Mouse (Mus musculus) intestine, postnatal 0 days (tissue): ENCODE results near the gene Ubtf. TPM values are rescaled to one million over a fixed set of nuclear protein-coding genes. Genes with fewer than 3 reads are reported as not detected.

Experiments used
- ATAC-seq: fragments of 200-750 bp; cut with Nextera tagmentation; 2 replicates; pipeline ENCODE4 v1.8.0; 2017; ENCODE audit warnings: mild to moderate bottlenecking, moderate TSS enrichment, moderate library complexity
- H3K27ac ChIP-seq: fragments of 300-500 bp; sonication (generic); 2 replicates; pipeline ENCODE4 v1.5.1; 2014; ENCODE audit warnings: mild to moderate bottlenecking, low read depth, low read length, moderate library complexity
- H3K27me3 ChIP-seq: fragments of 300-500 bp; sonication (generic); replicated peaks from 2 replicates; pipeline ENCODE4 v1.6.1; 2014; ENCODE audit warnings: low read length, mixed read lengths; ENCODE audit not compliant: control insufficient read depth, insufficient read depth
- H3K36me3 ChIP-seq: fragments of 300-500 bp; sonication (generic); 2 replicates; pipeline ENCODE4 v1.6.1; 2014; ENCODE audit warnings: mild to moderate bottlenecking, moderate library complexity; ENCODE audit not compliant: control insufficient read depth, insufficient read depth
- H3K4me1 ChIP-seq: fragments of 300-500 bp; sonication (generic); replicated peaks from 2 replicates; pipeline ENCODE4 v1.6.1; 2014; ENCODE audit warnings: antibody characterized with exemption, low read length, mixed read lengths; ENCODE audit not compliant: control insufficient read depth, insufficient read depth
- H3K4me2 ChIP-seq: fragments of 300-500 bp; sonication (generic); replicated peaks from 2 replicates; pipeline ENCODE4 v1.6.1; 2014; ENCODE audit warnings: low read depth, mild to moderate bottlenecking, moderate library complexity
- H3K4me3 ChIP-seq: fragments of 300-500 bp; sonication (generic); 2 replicates; pipeline ENCODE4 v1.5.1; 2014; ENCODE audit warnings: low read depth, low read length
- H3K9ac ChIP-seq: fragments of 300-500 bp; sonication (generic); 2 replicates; pipeline ENCODE4 v1.6.1; 2014; ENCODE audit warnings: mild to moderate bottlenecking, low read depth, low read length
- H3K9me3 ChIP-seq: fragments of 300-500 bp; sonication (generic); 2 replicates; pipeline ENCODE4 v1.6.1; 2016; ENCODE audit warnings: mixed run types; ENCODE audit not compliant: control insufficient read depth
- CTCF ChIP-seq: sonication (generic); IDR thresholded peaks from 2 replicates; pipeline ENCODE4 v1.5.1; 2016; ENCODE audit warnings: low read depth, mild to moderate bottlenecking, control low read depth, antibody characterized with exemption, moderate library complexity
- WGBS: fragments of 180-500 bp; shearing (Covaris S2); extraction: QIAGEN DNeasy Blood & Tissue Kit; methylation state at CpG from one replicate; pipeline ENCODE4 v1.1.7; 2014; 5-methylcytosine and 5-hydroxymethylcytosine counted together
- polyA plus RNA-seq: library from polyadenylated mRNA; unstranded; fragments of >200 nt; fragmentation: Nextera tagmentation; extraction: Ambion mirVana; gene quantifications from 2 replicates; pipeline ENCODE4 v1.2.1, GENCODE M21; 2015

Gene Ubtf
- polyA plus RNA-seq, 1 experiment from 2014 or later = 39.6 TPM

GRCm38 (mm10) chr11:102355501-102355900 is 36.0 kb upstream of the Ubtf start:
- Histone ChIP-seq H3K36me3 (no peaks in the 10 kb centered on the region), H3K9ac (no peak overlapping the region), H3K4me3 (no peak overlapping the region), H3K27me3 (0 out of 2 replicates have a peak, but pooled peaks cover 3% of the 10 kb centered on the region), H3K27ac (no peak overlapping the region), H3K9me3 (no peaks in the 10 kb centered on the region), H3K4me1 (no peaks in the 10 kb centered on the region), H3K4me2 (no peak overlapping the region)
- ATAC-seq = no peak
- TF ChIP-seq CTCF = no peak
- 63% methylated on average over 3 of the region's 3 CpGs for WGBS

DNA sequence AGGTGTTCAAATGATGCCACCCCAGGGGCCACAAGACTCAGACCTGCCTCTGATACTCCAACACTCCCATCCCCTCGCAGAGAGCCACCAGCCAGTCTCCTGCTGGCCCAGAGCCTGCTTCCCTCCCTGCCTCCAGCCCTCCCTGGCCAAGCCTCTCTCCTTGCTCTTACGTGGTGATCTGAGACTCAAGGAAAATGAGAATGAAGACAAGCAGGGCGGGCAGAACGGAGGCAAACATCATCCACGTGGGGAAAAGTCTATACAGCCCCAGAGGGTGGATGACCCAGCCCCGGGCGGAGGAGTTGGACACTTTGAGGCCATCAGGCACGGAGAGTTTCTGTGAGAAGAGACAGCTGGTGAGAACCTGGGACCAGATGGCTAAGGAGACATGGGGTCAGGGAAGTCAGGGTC is 33.5 kb upstream of the Ubtf start:
- no peaks in the 10 kb centered on the region for H3K4me1 ChIP-seq
- H3K4me3 ChIP-seq = no peak overlapping the region
- no peak overlapping the region for H3K9ac ChIP-seq
- H3K27me3 ChIP-seq = 0 out of 2 replicates have a peak, but pooled peaks cover 3% of the 10 kb centered on the region
- no peak overlapping the region for H3K27ac ChIP-seq
- H3K4me2 ChIP-seq = no peak overlapping the region
- H3K36me3 ChIP-seq = no peaks in the 10 kb centered on the region
- no peak for TF ChIP-seq CTCF
- WGBS = 26% methylated on average over 8 of the region's 8 CpGs
- no peaks in the 10 kb centered on the region for H3K9me3 ChIP-seq
- no peak for ATAC-seq

- WGBS = 52% methylated on average over 5 of the region's 5 CpGs
These were observed 32.8 kb upstream of the Ubtf start for GRCm38 (mm10) chr11:102352378-102352777.

GRCm38 (mm10) chr11:102350981-102351523 is 31.5 kb upstream of the Ubtf start:
- H3K4me3 ChIP-seq = no peak overlapping the region
- WGBS = 86% methylated on average over 17 of the region's 17 CpGs
- no peak for TF ChIP-seq CTCF

More at GRCm38 (mm10) chr11:102352378-102352777, 32.8 kb upstream of the Ubtf start:
- H3K9me3 ChIP-seq = no peaks in the 10 kb centered on the region
- 0 out of 2 replicates have a peak, but pooled peaks cover 3% of the 10 kb centered on the region for H3K27me3 ChIP-seq
- H3K27ac ChIP-seq = no peak overlapping the region
- no peaks in the 10 kb centered on the region for H3K4me1 ChIP-seq
- ATAC-seq = no peak
- no peak overlapping the region for H3K4me3 ChIP-seq
- no peak overlapping the region for H3K4me2 ChIP-seq
- no peak overlapping the region for H3K9ac ChIP-seq
- TF ChIP-seq CTCF = no peak
- no peaks in the 10 kb centered on the region for H3K36me3 ChIP-seq

GRCm38 (mm10) chr11:102350416-102350815 is 30.9 kb upstream of the Ubtf start:
- Histone ChIP-seq H3K9ac (no peak overlapping the region), H3K4me1 (no peaks in the 10 kb centered on the region), H3K9me3 (no peaks in the 10 kb centered on the region), H3K4me2 (no peak overlapping the region), H3K27me3 (no peaks in the 10 kb centered on the region), H3K27ac (no peak overlapping the region), H3K36me3 (no peaks in the 10 kb centered on the region), H3K4me3 (no peak overlapping the region)
- WGBS = 80% methylated on average over 4 of the region's 4 CpGs
- no peak for ATAC-seq
- TF ChIP-seq CTCF = no peak

More at GRCm38 (mm10) chr11:102350981-102351523, 31.5 kb upstream of the Ubtf start:
- H3K4me1 ChIP-seq = no peaks in the 10 kb centered on the region
- no peak for ATAC-seq
- H3K27ac ChIP-seq = no peak overlapping the region
- no peaks in the 10 kb centered on the region for H3K36me3 ChIP-seq
- no peaks in the 10 kb centered on the region for H3K9me3 ChIP-seq
- H3K9ac ChIP-seq = no peak overlapping the region
- no peak overlapping the region for H3K4me2 ChIP-seq
- no peaks in the 10 kb centered on the region for H3K27me3 ChIP-seq

DNA sequence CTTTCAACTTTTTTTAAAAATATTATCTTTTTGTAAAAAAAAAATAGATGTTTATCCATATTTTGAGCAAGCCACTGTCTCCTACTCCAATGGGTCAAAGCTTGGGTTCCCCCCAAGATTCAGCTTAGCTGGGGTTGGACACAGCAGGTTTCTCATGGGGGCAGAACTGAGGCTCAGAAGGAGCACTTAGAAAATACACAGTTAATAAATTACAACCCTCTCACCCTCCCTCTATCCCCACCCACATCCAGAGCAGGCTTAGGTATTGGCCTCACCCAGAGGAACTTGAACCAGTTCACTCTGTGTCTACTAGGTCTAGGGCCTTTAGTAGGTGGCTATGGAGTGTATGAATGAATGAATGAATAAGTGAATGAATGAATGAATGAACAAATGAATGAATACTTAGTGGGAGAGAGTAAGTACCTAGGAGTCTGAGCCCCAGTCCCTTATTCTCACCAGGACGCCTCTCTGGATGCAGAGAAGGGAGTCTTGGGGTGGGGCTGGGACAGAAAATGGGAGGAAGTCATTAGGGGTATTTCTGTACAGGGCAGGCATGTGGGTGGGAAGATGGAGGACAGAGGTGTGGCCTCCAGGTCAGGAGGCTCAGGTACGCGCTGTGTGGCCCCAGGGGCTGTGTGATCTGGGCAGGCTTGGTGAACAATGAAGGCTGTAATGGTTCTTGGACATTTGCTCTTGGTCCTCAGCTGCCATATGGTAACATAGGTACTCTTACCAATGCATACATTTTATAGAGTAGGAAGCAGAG is 29.8 kb upstream of the Ubtf start:
- H3K9me3 ChIP-seq = no peaks in the 10 kb centered on the region
- no peak overlapping the region for H3K4me3 ChIP-seq
- H3K9ac ChIP-seq = no peak overlapping the region
- H3K36me3 ChIP-seq = no peaks in the 10 kb centered on the region
- no peak overlapping the region for H3K27ac ChIP-seq
- no peaks in the 10 kb centered on the region for H3K4me1 ChIP-seq
- TF ChIP-seq CTCF = no peak
- no peak overlapping the region for H3K4me2 ChIP-seq
- 0 out of 2 replicates have a peak, but pooled peaks have one; percentile 10 for ATAC-seq
- WGBS = 73% methylated on average over 3 of the region's 3 CpGs
- no peaks in the 10 kb centered on the region for H3K27me3 ChIP-seq
